Mouse (Mus musculus) induced T-regulatory cell, adult 2 months (primary cell): ENCODE measurements at regions not wholly inside any gene's neighbourhood (a gene's known extent, or its start where the extent isn't known, plus 50 kb on each side); places are given as distances from the start of the nearest gene placed in this dataset.

Experiments used
- DNase-seq: peaks from one replicate; pipeline ENCODE4 v3.0.0-alpha.2; 2012; ENCODE audit warnings: low read depth

DNA sequence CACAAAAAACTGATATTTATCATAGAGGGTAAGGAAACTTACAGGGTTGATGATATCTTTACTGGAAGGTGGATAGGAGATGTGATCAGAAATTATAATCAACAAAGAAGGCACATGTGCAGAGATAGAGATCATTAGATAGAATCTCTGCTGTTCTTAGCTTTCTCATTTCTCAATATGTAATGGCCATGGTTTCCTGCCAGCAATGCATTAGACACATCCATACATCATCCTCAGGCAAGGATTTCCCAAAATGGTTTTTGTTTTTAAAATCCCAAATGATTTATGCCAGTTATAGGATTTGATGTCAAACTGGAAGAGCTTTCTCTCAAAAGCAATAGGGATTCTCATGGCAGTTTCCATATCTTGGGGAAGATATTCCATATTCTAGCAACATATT is 52.0 kb upstream of the C030005K15Rik start:
- DNase-seq, result no peak

DNA sequence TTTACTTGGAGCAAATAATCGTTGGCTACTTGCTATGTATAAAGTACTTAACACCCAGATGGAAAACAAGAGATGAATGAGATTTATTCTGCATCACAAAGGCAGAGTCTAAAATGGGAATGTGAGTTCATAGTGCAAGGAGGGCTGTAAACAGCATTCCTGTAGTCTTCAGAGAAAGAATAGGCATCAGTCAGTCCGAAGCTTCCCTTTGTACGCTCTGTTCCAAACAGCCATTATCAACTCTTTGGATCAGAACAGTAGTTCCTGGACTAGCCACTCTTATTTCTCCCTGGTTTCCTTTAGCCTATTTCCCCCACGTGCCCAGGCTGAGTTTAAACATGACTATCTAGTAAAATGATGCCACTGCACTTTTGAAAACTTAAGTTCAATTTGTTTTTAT is 52.8 kb upstream of the C030005K15Rik start:
- no peak for DNase-seq

DNA sequence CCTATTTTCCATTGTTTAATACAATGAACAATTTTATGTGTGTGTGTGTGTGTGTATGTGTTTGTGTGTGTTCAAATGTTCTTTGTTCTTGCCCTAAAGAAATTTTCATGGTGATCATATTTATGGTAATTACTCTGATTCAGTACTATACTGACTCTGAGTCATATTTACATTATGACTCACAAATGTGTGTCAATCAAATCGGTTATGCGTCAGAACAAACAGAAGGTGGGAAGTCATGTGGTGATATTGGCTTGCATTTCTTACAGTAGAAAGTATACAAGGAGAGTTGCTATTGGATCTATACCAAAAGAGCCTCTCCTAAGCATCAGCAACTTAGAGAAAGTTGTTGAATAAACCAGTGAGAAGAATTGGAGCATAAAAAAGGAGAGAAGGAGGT is 67.2 kb upstream of the C030005K15Rik start:
- DNase-seq, result no peak

DNA sequence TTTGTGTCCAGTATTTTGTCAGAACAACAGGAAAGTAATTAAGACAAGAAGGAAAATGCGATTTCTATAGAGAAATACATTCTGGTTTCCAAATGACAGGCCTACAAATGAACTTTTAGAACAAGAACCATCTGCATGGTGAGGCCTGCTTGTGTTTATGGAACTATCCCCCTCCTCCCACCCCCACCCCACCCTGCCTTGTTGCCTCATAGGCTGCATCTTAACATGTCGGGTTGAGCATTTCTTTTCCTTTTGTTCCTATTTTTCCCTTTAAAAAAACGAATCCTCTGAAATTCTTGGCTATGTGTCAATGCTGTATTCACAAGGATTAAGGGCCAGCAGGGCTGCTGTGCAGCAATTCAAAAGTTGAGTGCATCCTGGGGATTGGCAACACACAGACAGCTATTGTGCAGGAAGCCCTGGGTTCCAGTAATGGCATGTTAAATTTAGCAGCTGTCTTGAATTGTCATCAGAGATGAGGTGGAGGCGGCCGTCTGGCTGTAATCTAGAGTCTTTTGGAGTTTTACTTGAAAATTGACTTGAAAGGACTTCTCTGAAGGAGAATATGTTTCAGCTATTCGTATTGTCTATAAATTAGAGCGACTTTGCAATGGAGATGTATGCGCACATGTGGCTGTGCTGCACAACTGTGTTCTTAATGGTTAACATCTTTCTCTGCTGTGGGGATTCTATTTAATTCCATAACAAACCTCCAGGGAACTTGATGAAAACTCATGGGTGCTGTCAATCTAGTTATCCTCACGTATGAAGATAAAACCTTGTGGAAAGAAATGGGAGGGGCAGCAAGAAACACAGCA is 75.1 kb upstream of the C030005K15Rik start:
- no peak for DNase-seq

DNA sequence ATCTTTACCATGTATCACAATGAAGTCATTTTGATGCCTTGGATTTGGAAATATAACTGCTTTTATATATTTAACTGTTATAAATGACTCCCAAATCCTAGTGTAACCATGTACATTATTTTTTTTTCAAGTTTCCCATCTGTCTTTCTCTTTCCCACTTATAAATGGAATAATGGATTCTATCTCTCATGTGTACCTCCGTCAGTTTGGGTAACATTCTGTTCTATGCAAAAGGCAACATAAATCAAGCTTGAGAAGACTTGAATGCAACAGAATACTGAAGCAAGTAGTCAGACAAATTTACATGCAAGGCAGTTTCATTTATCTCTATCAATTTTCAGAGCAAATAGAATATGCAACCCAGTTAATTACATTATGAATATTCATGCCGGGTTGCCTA is 81.4 kb upstream of the C030005K15Rik start:
- DNase-seq, result no peak

DNA sequence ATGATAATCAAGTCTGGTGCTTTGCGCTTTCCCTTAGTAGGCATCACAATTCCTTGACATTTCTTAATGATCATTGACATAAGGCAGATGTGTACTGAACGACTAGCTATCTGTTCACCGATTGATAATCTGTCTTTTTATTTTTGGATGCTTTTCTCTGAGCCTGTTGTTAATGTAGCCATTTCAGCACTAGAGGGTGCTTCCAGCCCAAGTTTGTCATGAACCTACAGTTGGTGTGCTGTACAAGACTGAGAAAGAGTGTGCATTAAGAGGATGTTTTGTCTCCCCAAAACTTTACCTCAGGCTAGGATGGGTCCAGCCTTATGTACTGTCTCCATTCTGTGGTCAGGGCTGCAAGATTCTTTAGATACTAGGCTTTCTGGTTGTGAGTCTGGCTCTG is 116.0 kb upstream of the C030005K15Rik start:
- DNase-seq, result no peak

DNA sequence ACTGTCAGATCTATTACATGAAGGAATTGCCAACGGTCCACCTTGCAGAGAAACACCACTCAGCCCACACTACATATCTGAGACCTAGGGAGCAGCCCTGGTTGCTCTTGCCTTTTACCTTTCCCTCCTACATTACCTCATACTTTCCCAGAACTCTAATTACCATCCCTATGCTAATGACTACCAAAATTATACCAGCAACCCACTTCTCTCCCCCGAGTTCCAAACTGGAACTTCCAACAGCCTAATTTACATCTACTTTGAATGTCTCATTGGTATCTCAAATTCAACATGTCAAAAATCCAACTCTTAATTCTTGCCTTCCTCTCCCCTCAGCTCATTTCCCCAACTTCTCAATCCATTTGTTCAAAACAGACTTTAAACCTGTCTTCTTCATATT is 124.9 kb upstream of the C030005K15Rik start:
- no peak for DNase-seq

DNA sequence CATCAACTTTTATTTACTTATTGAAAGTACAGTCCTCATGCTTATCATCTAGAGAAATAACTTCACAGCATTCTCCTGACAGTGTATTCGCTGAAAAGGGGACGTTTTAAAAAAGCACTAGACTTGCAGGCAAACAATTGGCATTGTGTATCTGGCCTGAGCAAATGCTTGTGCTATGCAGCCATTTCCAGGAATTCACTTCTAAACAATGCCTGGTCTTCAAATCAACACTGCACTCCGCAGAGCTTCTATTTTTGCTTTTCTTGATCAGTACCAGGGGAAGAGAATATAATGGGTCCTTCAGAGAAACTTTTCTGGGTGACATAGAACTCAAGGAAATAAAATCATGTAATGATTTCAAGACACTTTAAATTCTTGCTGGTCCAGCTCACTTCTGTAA is 150.5 kb upstream of the C030005K15Rik start:
- DNase-seq, result no peak

DNA sequence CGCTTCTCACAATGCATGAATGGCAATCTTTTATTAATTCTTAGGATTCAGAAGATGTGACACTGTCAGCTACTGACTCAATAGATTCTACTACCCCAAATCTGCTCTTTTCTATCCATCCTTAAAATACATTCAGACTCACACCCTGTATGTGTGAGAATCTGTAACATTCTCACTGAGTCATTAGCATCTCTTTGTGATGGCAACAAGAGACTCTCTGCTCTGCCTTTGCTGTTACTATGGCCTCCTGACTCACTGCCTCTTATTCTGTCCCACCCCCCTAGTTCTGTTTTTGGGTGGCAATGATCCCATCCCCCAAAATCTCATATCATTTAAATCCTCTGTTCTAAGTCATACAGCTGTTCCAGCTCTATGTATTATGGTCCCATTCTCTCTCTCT is 159.5 kb upstream of the C030005K15Rik start:
- DNase-seq, result no peak

DNA sequence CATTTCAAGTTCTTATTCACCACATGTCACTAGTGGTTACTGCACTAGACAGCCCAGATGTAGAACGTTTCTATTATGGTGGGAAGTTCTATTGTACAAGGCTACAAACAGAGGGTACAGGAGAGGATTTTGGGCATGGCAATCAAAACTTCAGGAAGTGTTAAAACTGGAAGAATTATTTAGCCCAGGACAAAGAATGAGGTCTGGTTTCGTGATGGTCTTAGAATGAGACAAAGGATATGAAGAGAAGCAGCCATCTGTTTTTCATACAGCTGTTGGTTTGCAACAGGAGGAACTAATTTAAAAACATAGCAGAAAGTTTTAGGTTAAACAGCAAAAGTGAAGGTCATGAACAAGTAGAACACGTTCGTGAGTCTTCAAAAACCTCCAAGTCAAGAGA is 179.2 kb upstream of the C030005K15Rik start:
- no peak for DNase-seq

DNA sequence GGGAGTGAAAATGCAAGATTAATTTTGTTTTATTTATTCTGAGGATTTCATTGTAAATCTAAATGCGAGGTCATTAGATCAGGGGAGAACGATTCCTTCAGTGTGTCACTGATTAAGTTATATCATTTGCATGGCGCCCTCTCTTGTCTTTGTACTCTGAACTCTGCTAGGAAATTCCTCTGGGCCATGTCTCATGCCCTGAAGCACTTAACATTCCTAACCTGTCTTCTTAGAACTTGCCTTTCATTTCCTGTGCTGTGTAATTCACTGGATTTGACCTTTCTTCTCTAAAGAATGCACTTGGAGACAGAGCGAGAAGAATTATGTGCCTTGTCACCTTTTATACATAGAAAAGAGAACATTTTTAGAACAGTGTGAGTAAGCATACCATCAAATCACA is 199.0 kb upstream of the C030005K15Rik start:
- no peak for DNase-seq

DNA sequence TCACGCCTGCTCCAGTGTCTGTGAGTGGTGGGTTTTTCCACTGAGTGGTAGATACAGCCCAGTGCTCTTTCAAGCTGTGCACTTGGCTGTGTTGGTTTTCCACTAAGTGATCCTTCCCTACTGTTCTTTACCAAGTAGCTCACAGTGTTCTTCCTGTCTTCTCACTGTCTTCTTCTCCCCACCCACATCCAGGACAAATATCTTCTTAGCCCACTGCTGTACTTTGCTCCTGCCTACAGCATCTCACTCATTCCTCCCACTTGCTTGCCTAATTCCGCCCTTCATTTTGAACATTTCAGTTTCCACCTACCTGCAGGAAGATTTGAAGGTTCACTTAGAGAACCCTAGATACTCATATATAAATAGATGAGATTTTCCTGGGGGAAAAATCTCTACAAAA is 213.8 kb upstream of the C030005K15Rik start:
- no peak for DNase-seq

DNA sequence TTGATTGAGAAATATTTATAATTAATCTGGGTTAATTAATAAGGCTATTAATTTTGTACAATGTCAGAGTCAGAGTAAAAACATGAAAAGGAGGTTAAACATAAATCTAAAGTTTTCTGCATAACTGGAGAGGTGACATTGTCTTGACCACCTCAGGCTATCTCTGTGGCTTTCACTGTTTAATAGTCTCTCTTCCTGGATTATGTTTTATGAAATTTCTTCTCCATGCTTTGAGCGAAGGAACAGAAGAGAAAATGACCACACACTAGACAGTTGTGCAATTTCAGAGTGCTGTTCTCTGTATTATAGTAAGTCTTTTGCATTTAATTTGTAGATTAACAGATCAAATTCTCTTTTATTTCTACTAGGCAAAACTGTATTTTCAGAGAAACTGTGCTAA is 239.3 kb upstream of the C030005K15Rik start:
- DNase-seq, result no peak

DNA sequence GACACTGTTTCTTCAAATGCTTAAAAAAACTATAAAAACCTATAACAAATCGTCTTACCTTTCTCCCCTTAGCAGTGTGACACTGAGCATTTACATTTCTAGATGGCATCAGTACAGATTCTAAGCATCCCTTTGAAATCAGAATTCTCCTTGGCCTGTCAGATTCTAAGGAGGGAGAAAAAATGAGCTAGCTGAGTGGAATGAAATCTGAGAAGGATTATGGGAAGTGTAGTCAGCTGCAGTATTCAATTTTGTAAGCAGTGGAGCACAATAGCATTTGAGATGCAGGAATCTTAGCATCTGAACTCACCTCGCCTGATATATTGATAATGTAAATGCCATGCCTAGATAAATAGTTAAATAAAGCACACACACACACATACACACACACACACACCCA is 240.4 kb upstream of the C030005K15Rik start:
- no peak for DNase-seq

DNA sequence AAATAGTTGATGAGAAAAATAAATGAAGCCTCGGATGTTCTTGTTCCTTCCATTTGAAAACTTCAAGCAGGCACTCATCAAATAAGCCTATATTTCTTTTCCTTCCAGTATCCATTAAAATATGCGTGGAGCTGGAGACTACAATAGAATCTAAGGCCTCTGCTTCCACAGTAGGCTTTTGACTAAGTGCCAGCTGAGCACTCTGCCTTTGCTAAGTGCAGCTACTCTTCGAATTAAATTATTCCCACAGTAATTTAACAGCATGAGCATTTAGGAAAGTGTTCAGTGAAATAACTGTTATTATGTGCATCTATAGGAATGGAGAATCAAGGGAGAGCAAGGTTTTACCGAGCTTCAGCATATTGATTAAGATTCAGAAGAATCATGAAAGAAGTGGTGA is 280.5 kb upstream of the C030005K15Rik start:
- DNase-seq, result no peak

DNA sequence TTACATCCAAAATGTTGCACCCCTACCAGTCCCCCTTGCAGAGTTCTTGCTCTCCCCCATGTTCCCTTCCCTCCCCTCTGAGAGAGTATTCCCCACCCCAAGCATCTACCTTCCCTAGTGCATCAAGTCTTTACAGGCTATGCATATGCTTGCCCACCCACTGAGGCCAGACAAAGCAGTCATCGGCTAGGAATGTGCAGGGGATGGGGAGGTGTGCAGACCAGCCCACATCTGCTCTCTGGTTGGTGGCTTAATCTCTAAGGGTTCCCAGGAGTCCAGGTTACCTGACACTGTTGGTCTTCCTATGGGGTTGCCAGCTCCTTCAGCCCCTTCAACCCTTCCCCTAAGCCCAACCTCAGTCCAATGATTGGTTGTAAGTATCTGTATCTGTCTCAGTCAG is 281.8 kb upstream of the C030005K15Rik start:
- DNase-seq, result no peak

DNA sequence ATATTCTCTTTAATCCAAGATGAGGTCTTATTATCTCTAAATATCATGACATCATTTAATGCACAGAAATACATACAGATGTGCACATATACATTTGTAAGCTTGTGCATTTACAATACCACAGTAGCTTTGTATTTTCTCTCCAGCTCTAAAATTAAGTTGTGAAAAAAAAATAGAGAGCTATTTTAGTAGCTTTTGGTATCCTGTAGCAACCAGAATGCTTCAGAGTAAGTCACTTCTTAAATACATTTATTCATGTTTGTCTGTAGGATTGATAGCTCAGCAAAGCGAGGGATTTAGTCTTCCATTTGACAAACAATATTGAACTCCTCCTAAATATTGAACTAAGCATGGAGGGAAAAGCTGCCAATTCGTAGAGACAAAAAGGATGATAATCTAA is 286.4 kb upstream of the C030005K15Rik start:
- no peak for DNase-seq

DNA sequence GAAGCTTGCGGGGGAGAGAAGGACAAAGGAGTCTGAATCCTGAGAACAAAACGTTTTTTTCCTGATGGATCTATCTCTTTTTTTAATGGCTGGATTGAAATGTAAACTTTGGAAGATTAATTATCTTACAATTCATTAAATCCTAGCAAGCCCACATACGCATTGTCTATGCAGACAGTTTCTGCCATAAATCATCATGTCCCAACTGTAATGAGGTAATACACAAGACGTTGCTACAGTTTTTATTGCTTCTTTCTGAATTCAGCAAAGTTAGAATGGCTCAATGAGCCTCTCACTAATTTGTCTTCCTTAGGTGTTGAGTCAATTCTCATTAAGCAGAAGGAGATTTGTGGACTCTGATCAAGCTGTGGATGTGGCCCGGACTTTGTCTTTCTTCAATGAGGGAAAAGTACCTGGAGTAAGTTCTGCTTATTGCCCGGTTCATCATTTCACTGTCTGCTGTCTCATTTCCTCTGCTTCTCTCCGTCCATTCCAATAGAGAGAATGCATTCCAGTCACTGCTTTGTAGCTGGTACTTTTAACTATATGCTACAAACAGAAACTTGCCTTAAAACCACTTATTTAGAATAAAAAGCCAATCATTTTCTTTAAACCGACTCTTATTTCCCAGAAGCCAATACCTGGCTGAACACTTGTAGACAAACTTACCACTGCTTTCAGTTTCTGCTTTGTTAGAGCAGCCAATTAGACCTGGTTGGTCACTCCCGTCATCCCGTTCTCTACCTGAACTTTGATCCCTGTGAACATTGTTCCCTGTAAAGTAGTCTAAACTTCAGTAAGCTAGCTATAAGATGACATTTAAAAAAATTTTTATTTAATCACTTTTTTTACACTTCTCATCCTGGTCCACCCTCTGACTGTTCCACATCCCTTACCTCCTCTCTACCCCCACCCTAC is 288.7 kb upstream of the C030005K15Rik start:
- no peak for DNase-seq

DNA sequence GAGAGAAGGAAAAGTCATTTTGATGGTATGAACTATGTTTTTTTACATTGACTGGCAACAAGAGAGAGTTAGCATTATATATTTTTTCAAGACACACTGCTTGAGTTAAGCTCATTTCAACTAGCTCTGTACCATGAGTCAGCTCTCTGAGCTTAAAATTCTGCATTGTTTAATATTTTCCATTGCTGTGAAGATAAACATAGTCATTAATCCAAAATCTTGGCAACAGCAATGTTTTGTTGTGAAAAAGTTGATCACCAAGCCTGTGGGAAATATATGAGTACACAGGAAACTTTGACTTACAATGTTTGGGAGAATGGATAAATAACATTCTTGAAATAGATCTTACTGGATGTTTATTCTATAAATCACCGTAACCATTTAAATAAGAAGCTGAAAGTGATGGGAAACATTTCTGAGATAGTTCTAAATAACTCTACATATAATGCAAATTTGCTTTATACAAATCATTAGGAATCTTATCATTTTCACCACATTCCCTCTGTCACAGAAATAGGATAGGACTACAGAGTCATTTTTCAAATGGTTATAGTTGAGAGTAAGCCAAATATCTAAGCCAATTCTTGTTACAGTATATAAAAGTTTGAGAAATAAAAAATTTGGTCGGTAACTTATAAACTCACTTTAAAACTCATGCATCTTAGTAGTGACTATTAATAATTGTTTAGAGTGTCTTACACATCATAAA is 290.2 kb upstream of the C030005K15Rik start:
- DNase-seq, result no peak

DNA sequence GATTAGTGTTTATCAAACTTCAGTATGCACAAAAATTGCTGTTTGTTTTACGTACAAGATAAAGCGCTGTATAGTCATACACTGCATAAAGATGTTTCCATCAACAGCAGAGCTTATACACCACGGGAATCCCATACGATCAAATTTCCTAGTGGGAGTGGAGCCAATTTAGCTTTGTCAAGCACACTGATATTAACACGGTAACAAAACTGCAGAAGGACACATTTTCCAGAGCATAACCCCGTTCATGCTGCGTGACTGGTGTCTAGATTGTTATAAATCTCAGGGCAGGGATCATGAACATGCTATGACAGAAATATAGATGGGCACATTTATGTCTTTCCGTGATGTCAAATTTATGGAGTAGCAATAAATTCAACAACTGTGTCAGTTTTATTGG is 302.6 kb upstream of the C030005K15Rik start:
- DNase-seq, result no peak

DNA sequence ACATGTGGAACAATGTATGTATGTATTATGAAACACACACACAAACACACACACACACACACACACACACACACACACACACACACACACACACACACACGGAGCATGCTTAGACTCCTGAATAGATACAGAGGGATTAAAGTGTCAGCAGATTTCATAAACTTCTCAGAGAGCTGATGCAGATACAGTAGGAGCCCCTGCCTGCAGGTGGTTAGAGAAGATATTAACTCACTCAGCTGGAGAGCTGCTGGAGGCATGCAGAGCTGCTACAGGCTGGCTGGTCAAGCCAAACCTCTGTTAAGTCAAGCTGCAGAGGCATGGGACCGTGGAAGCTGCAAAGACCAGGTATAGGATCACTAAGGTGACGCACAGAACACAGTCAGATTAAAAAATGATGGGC is 303.1 kb upstream of the C030005K15Rik start:
- no peak for DNase-seq

DNA sequence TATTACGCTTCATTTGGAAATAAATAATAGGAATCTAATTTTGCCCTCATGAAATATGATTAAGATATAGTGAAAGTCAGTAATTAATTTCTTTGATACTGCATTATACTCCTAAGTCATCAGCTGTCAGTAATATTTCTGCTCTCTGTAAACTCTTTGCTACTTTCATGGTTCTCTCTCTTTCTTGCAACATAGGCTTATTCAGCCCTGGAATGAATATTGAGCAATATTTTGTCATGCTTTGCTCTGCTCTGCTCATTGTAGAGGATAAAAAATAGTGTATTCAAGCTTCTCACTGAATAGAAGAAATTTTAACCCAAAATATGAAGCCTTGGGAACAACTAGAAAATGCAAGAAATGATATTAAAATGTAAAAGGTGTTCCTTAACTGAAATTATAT is 306.1 kb upstream of the C030005K15Rik start:
- DNase-seq, result no peak

DNA sequence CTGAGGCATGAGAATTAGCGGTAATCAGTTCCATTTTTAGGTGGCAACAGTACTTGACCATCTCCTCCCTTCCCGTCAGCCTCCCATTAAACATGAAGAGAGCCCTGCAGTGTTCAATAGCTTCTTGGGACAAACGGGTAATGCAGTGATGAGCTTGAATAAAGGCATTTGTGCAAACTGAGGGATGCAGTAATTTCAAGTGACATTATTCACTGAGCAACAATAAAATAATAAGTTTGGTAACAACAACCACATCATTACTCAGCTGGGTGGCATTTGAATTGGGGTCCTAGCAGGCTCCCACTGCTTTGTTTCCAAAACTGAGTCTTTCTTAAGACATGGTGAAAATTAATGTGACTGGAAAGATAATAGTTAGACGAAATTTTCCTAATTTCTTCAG is 315.2 kb upstream of the C030005K15Rik start:
- no peak for DNase-seq
